Mouse (Mus musculus): ENCODE measurements at regions not wholly inside any gene's neighbourhood (a gene's known extent, or its start where the extent isn't known, plus 50 kb on each side); places are given as distances from the start of the nearest gene placed in this dataset.

- H3K4me3 ChIP-seq: peak overlapping the region; percentile 33
- no peak for DNase-seq (ENCODE audit: extremely low spot score in 1 of 2, low spot score in 2 of 2)
- no peak overlapping the region for H3K27ac ChIP-seq
Observed at GRCm38 (mm10) chr2:47424910-47425309, 1389.0 kb upstream of the Acvr2a start.

GRCm38 (mm10) chr2:47429843-47430242, 1384.1 kb upstream of the Acvr2a start:
- DNase-seq (ENCODE audit: extremely low spot score in 1 of 2, low spot score in 2 of 2): no peak
- intact Hi-C loops (cut with DNase I): loop anchor here (5.0 kb wide), 1 partner anchor 378 kb away; no protein-coding TSS in a partner anchor
- Histone ChIP-seq H3K27ac (no peak overlapping the region), H3K4me3 (no peak overlapping the region)
- no peak for TF ChIP-seq CTCF (IDR thresholded peaks at IDR 0.05)

More at GRCm38 (mm10) chr2:47424910-47425309, 1389.0 kb upstream of the Acvr2a start:
- peak; percentile 68 for TF ChIP-seq CTCF (IDR thresholded peaks at IDR 0.05)
- intact Hi-C loops (cut with DNase I): loop anchor here (5.0 kb wide), 2 partner anchors 103 to 373 kb away; no protein-coding TSS in a partner anchor

GRCm38 (mm10) chr2:47466043-47466442, 1347.9 kb upstream of the Acvr2a start:
- no peak overlapping the region for H3K27ac ChIP-seq
- peak; percentile 37 for TF ChIP-seq CTCF (IDR thresholded peaks at IDR 0.05)
- intact Hi-C loops (cut with DNase I): no loop called here
- no peak overlapping the region for H3K4me3 ChIP-seq
- no peak for DNase-seq (ENCODE audit: extremely low spot score in 1 of 2, low spot score in 2 of 2)

GRCm38 (mm10) chr2:47491874-47492539, 1321.9 kb upstream of the Acvr2a start:
- DNase-seq (ENCODE audit: extremely low spot score in 1 of 2, low spot score in 2 of 2): peak; percentile 15 to 39
- TF ChIP-seq CTCF (IDR thresholded peaks at IDR 0.05): peak; percentile 73

More at GRCm38 (mm10) chr2:47491874-47492539, 1321.9 kb upstream of the Acvr2a start:
- Histone ChIP-seq H3K4me3 (no peak overlapping the region), H3K27ac (no peak overlapping the region)
- intact Hi-C loops (cut with DNase I): loop anchor here (1.0 to 5.0 kb wide), 3 partner anchors 295 to 1394 kb away; no protein-coding TSS in a partner anchor

Measured in left cerebral cortex, adult 2 months (tissue).